Mouse (Mus musculus) embryonic facial prominence, embryonic 14.5 days (tissue): ENCODE results near the gene Arf3. TPM values are rescaled to one million over a fixed set of nuclear protein-coding genes. Genes with fewer than 3 reads are reported as not detected.

Experiments used
- ATAC-seq: fragments of 200-750 bp; cut with Nextera tagmentation; 2 replicates; pipeline ENCODE4 v1.8.0; 2017; ENCODE audit warnings: low read depth, moderate number of reproducible peaks, moderate TSS enrichment
- DNase-seq: peaks from one replicate; pipeline ENCODE4 v3.0.0-alpha.2; 2015; ENCODE audit warnings: low spot score
- H3K27ac ChIP-seq: fragments of 300-500 bp; sonication (generic); replicated peaks from 2 replicates; pipeline ENCODE4 v1.5.1; 2014; ENCODE audit warnings: low read depth, mild to moderate bottlenecking, low read length, moderate library complexity
- H3K27me3 ChIP-seq: fragments of 300-500 bp; sonication (generic); replicated peaks from 2 replicates; pipeline ENCODE4 v1.6.1; 2014; ENCODE audit warnings: low read length; ENCODE audit not compliant: control insufficient read depth, insufficient read depth
- H3K36me3 ChIP-seq: fragments of 300-500 bp; sonication (generic); 2 replicates; pipeline ENCODE4 v1.6.1; 2014; ENCODE audit warnings: low read length, mixed read lengths; ENCODE audit not compliant: control insufficient read depth, insufficient read depth
- H3K4me1 ChIP-seq: fragments of 300-500 bp; sonication (generic); 2 replicates; pipeline ENCODE4 v1.6.1; 2014; ENCODE audit warnings: antibody characterized with exemption, low read length; ENCODE audit not compliant: control insufficient read depth, insufficient read depth
- H3K4me2 ChIP-seq: fragments of 300-500 bp; sonication (generic); 2 replicates; pipeline ENCODE4 v1.6.1; 2014; ENCODE audit warnings: low read depth, mild to moderate bottlenecking, low read length, moderate library complexity, mixed read lengths
- H3K4me3 ChIP-seq: fragments of 300-500 bp; sonication (generic); 2 replicates; pipeline ENCODE4 v1.5.1; 2014; ENCODE audit warnings: low read depth, mild to moderate bottlenecking, low read length
- H3K9ac ChIP-seq: fragments of 300-500 bp; sonication (generic); 2 replicates; pipeline ENCODE4 v1.6.1; 2014; ENCODE audit warnings: low read depth, mild to moderate bottlenecking, low read length, moderate library complexity, mixed read lengths
- H3K9me3 ChIP-seq: fragments of 300-500 bp; sonication (generic); 2 replicates; pipeline ENCODE4 v1.6.1; 2016; ENCODE audit warnings: low read length; ENCODE audit not compliant: control insufficient read depth
- WGBS: fragments of 180-500 bp; shearing (Covaris S2); extraction: QIAGEN DNeasy Blood & Tissue Kit; methylation state at CpG from one replicate; pipeline ENCODE4 v1.1.7; 2014; 5-methylcytosine and 5-hydroxymethylcytosine counted together
- polyA plus RNA-seq: library from polyadenylated mRNA; unstranded; fragments of >200 nt; fragmentation: Nextera tagmentation; extraction: Ambion mirVana; gene quantifications from 2 replicates; pipeline ENCODE4 v1.2.1, GENCODE M21; 2014

Gene Arf3
- polyA plus RNA-seq, 1 experiment from 2014 or later, result 33.9 TPM

DNA sequence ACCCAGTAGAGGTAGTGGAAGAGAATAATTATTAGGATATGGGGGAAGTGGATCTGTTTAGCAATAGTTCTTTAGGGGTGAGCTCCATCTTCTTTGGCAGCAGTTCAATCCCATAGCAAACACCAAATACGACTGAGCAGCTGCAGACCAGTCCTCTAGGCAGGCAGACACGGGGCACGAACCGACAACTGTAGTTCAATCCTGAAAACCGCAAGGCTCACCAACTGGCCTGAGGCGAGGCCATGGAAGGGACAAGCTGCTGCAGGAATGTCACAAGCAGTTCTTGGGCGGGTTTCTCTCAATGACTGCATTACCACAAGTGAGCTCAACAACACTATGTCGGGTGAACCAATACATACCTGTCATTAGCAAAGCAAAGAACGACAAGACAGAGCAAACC is 58.7 kb downstream of the Arf3 start:
- H3K27me3 ChIP-seq, result peaks cover 36% of the 10 kb centered on the region
- H3K4me3 ChIP-seq, result no peak overlapping the region
- no peaks in the 10 kb centered on the region for H3K36me3 ChIP-seq
- no peaks in the 10 kb centered on the region for H3K4me1 ChIP-seq
- 59% methylated on average over 9 of the region's 9 CpGs for WGBS
- no peaks in the 10 kb centered on the region for H3K9me3 ChIP-seq
- DNase-seq (no peak), ATAC-seq (no peak)
- no peak overlapping the region for H3K4me2 ChIP-seq
- H3K9ac ChIP-seq, result no peak overlapping the region
- H3K27ac ChIP-seq, result no peak overlapping the region

DNA sequence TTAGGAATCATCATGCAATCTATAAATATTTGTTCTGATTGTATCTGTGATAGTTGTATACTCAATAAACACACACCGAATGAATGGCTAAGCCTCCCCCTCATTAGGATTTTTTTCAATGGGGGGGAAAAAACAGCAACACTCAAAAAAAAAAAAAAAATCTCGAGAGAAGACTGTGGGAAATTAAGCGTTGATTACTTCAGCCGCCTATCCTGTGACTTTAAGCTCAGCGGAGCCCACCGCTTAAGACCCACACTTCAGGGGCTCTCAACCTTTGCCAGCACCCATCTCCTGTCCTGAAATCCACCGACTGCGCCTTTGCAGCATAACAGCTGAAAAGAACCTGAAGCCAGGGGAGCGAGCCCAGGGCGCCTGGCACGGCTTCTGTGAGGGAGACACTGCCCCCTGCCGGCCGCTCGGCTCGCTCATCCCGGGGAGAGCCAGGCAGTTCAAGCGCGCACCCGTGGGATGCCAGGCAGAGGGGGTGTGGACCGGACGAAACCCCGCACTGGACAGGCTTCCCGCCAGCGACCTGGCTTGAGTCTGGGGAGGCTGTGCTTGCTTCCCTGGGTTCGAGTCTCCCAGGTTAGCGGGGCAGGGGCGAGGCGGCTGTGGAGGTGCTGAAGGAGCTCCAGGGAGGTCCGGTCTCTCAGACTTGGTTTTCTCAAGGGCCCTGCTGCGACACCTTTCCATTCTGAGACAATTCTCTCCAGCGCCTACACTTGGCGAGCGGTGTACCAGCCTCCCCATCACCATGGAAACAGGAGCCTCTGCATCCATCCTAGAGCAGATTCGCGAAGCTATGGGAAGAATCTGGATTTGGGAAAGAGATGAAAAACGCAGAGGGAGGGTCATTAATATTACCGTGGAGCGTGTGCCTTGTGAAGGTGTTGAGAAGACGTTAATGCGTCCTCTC is 63.6 kb downstream of the Arf3 start:
- Histone ChIP-seq H3K4me2 (peak overlapping the region; percentile 57), H3K4me1 (no peaks in the 10 kb centered on the region), H3K9ac (peak overlapping the region; percentile 38), H3K27ac (no peak overlapping the region), H3K4me3 (peak overlapping the region; percentile 36), H3K9me3 (no peaks in the 10 kb centered on the region), H3K36me3 (no peaks in the 10 kb centered on the region), H3K27me3 (peaks cover 40% of the 10 kb centered on the region)
- WGBS, result 7% methylated on average over 29 of the region's 40 CpGs
- DNase-seq (peak; percentile 83), ATAC-seq (peak; percentile 88)

DNA sequence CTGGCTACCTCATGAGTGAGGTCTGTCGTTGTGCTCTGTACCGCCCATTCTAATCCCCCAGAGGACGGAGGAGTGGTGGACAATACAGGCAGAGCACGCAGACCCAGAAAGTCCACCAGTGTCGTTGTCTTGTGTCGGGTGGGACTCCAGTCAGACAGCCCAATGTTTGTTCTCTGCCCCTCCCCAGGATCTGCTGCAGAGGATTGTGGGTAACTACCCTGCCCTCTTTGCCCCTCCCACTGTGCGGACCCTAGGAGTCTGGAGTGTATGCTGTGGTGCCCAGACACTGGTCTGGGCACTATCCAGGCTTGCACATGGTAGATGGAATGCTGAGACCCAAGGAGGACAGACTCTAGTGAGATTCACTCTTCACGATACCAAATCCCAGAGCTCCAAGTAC is 66.8 kb downstream of the Arf3 start:
- Histone ChIP-seq H3K9ac (no peak overlapping the region), H3K36me3 (no peaks in the 10 kb centered on the region), H3K9me3 (no peaks in the 10 kb centered on the region), H3K4me2 (no peak overlapping the region), H3K27ac (no peak overlapping the region), H3K4me1 (no peaks in the 10 kb centered on the region), H3K4me3 (no peak overlapping the region), H3K27me3 (peaks cover 22% of the 10 kb centered on the region)
- DNase-seq (no peak), ATAC-seq (no peak)
- 52% methylated on average over 8 of the region's 8 CpGs for WGBS

DNA sequence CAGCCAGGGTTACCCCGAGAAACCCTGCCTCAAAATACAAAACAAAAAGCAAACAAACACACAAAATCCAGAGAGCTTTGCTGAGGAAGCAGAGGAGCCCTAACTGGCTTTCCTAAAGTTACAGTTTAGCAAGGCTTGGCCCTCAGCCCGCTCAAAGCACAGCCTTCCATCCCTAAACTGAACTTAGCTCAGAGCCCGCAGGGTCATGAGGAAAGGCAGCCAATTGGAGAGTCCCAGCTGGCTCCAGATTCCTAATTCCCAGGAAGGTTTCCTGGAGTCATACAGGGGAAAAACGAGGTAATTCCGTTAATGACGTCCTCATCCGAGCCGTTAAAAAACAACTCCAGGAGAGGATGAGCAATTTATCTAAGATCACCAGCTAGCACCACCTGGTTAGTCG is 67.3 kb downstream of the Arf3 start:
- Histone ChIP-seq H3K4me1 (no peaks in the 10 kb centered on the region), H3K27me3 (peaks cover 17% of the 10 kb centered on the region), H3K36me3 (no peaks in the 10 kb centered on the region), H3K9ac (no peak overlapping the region), H3K27ac (no peak overlapping the region), H3K4me2 (no peak overlapping the region), H3K9me3 (no peaks in the 10 kb centered on the region), H3K4me3 (no peak overlapping the region)
- ATAC-seq (no peak), DNase-seq (no peak)
- 51% methylated on average over 9 of the region's 9 CpGs for WGBS

DNA sequence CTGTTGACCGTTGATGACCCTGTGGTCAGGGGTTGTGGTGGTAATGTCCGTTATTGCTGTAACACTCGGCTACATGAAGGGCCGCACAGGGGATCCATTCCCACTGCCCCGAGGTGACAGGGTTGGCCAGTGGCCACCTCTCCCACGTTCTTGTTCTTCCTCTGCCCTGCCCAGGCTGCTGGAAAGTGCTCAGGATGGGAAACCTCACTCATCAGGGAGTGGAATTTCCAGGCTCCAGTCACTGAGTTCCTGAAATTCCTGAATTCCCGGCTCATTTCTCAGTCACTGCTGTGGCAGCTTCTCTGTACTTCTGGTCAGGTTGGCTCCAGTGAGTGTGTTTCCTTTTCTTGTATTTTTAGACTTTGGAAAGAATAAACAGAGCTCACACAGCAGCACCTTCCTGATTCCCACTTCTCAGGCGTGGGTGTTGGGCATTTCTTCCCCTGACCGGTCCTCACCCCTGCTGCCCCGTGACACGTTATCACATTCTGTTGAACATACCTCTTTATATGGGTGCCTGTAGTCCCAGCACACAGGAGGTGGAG is 70.8 kb downstream of the Arf3 start:
- WGBS, result 28% methylated on average over 11 of the region's 11 CpGs
- Histone ChIP-seq H3K27ac (no peak overlapping the region), H3K27me3 (no peaks in the 10 kb centered on the region), H3K4me1 (no peaks in the 10 kb centered on the region), H3K4me2 (no peak overlapping the region), H3K9ac (no peak overlapping the region), H3K9me3 (no peaks in the 10 kb centered on the region), H3K4me3 (no peak overlapping the region), H3K36me3 (no peaks in the 10 kb centered on the region)
- ATAC-seq, result peak; percentile 60; the same call in 1 of the 2 replicates
- peak; percentile 80 for DNase-seq

DNA sequence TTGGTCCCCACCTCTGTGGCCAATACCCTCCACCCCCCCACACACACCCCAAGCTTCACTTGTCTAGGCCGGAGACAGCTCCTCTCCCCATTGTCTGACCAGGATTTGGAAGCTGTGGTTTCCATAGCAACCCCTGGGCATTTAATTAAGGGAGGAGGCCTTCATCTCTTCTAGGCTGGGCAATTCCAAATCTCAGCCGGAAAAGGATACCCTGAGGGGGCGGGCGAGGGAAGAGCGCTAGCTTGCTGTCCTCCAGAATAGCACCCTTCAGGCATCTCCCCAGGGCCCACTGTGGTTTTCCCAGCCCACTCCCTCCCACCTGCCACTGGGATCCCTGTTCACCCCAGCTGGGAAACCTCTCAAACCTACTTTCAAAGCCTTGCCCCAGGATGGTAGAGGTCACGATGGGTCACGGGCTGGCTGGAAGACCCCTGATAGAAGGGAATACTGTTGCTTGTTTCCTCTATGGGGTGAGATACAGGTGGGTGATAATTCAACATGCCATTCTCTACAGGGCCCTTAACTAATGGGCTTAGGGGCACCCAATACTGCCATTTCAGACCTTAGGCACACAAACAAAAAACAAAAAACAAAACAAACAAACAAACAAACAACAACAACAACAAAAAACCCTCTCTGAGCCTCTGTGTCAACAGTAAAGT is 71.4 kb downstream of the Arf3 start:
- Histone ChIP-seq H3K4me2 (no peak overlapping the region), H3K4me1 (no peaks in the 10 kb centered on the region), H3K9ac (no peak overlapping the region), H3K4me3 (no peak overlapping the region), H3K9me3 (no peaks in the 10 kb centered on the region), H3K27ac (no peak overlapping the region), H3K27me3 (no peaks in the 10 kb centered on the region), H3K36me3 (no peaks in the 10 kb centered on the region)
- WGBS, result 15% methylated on average over 7 of the region's 7 CpGs
- ATAC-seq (peak; percentile 23; the same call in 1 of the 2 replicates), DNase-seq (peak; percentile 57)

DNA sequence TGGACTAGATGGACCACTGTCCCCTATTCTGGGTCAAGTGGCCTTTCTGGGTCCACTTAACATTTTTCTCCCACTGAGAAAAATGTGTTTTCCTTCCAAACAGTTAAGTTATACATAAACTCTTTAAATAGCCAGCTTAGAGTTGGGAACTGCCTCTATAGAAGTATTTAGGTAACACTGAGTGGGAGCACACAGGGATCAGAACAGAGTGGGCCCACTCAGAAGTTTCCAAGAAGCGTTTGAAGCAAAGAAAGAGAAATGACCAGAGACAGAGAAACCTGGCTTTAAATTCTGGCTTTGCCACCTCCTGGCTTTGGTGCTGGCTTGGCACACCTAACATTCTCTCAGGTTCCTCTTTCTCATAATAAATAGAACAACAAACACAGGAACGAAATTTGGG is 73.3 kb downstream of the Arf3 start:
- no peak overlapping the region for H3K9ac ChIP-seq
- H3K4me1 ChIP-seq, result no peaks in the 10 kb centered on the region
- no peak overlapping the region for H3K27ac ChIP-seq
- H3K27me3 ChIP-seq, result no peaks in the 10 kb centered on the region
- DNase-seq (no peak), ATAC-seq (no peak)
- WGBS, result 77% methylated on average over 2 of the region's 2 CpGs
- H3K36me3 ChIP-seq, result no peaks in the 10 kb centered on the region
- no peak overlapping the region for H3K4me3 ChIP-seq
- H3K4me2 ChIP-seq, result no peak overlapping the region
- no peaks in the 10 kb centered on the region for H3K9me3 ChIP-seq
